Mouse (Mus musculus): ENCODE measurements around the gene Cdh11.

DNA sequence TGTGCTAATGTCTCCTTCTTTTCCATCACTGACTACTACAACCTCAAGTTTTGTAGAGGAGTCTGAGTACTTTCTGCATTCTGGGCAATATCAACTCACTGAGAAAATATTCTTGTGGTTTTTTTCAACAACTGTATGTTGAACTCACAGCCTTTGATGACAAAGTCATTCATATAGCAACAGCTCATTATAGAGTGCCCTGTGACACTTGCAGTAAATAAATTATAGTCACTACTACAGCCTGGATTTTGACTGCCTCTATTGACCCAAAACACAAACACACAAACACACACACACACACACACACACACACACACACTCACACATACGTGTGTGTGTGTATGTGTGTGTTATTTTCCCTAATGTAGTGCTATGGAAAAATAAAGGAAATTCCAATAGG is 10.8 kb downstream of the Cdh11 start:
- TF ChIP-seq CTCF (conservative IDR thresholded peaks at IDR 0.05; ENCODE audit: low read length) (no peak), POU5F1 (IDR thresholded peaks at IDR 0.05; ENCODE audit: borderline replicate concordance, low read length) (no peak)
